Mouse (Mus musculus) macrophage (primary cell): ENCODE results near the gene Fermt1. TPM values are rescaled to one million over a fixed set of nuclear protein-coding genes. Genes with fewer than 3 reads are reported as not detected.

Experiments
- H3K27ac ChIP-seq: fragments of 350-480 bp; formaldehyde crosslinking; 2 replicates; pipeline ENCODE4 v1.9.0; 2021
- H3K36me3 ChIP-seq: fragments of 350-480 bp; formaldehyde crosslinking; 2 replicates; pipeline ENCODE4 v1.9.0; 2021; ENCODE audit errors: inconsistent target
- H3K4me3 ChIP-seq: fragments of 350-480 bp; formaldehyde crosslinking; 2 replicates; pipeline ENCODE4 v1.9.0; 2021; ENCODE audit errors: inconsistent target
- H3K79me2 ChIP-seq: fragments of 350-480 bp; formaldehyde crosslinking; 2 replicates; pipeline ENCODE4 v1.9.0; 2021; ENCODE audit errors: inconsistent target
- WGBS: methylation state at CpG from one replicate; pipeline ENCODE4 v1.1.7; 2026; ENCODE audit warnings: inconsistent platforms; ENCODE audit not compliant: missing documents; 5-methylcytosine and 5-hydroxymethylcytosine counted together
- polyA plus RNA-seq: library from polyadenylated mRNA; stranded (reverse); fragments of 250-400 nt; gene quantifications from 3 replicates; pipeline ENCODE4 v1.2.4, GENCODE M21; 2018; ENCODE audit warnings: inconsistent platforms

Fermt1 gene
- polyA plus RNA-seq, 1 experiment from 2014 or later = not detected

- 92% methylated on average over 5 of the region's 5 CpGs for WGBS
- no peak overlapping the region for H3K27ac ChIP-seq
- H3K79me2 ChIP-seq = no peaks in the 10 kb centered on the region
- no peak overlapping the region for H3K4me3 ChIP-seq
- no peaks in the 10 kb centered on the region for H3K36me3 ChIP-seq
Observed at GRCm38 (mm10) chr2:132893826-132894225, 51.9 kb downstream of the Fermt1 start.

DNA sequence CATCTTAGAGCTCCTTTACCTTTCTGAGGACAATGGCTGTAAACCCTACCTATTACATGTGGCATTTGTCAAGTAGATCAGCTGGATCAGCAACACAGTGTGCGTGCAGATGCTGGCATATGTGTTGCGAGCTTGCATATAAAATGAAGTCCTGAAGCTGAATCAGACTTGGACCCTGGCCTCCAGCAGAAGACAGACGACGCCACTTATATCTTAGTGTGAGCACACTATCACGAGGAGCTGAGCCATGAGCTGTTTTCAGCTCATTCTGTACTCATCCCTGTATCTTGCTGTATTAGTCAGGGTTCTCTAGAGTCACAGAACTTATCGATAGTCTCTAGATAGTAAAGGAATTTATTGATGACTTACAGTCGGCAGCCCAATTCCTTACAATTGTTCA is 60.4 kb downstream of the Fermt1 start:
- Histone ChIP-seq H3K27ac (no peak overlapping the region), H3K4me3 (no peak overlapping the region), H3K36me3 (no peaks in the 10 kb centered on the region), H3K79me2 (no peaks in the 10 kb centered on the region)
- 89% methylated on average over 5 of the region's 7 CpGs for WGBS

DNA sequence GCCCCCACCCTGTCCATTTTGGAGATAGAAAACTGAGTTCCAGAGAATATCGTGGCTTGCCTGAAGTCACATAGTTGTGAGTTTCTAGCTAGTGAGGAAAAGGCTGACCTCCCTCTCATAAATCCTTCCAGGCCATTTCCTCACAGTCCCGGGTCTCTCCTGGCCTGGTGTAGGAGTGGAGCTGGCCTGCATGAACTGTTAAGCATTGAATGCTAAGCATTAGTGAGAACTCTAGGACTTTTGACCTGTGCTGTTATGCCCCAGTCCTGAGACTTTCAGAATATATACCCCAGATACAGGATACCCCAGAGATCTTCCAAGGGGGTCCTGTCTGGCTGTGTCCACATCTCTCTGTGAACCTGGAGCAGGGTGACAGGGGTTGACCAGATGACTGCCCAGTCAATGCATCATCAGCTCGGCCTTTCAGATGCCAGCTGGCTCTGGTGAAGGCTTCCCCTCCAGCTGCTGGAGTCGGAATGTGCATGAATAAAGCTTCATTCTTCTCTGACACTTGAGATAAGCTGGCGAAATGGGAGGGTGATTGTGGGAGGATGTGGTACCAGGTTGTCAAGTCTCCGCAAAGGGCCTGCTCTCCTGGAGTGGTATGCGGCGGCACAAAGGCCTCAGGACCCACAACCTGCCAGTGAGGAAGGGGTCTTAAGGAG is 61.3 kb downstream of the Fermt1 start:
- H3K79me2 ChIP-seq = no peaks in the 10 kb centered on the region
- 89% methylated on average over 8 of the region's 8 CpGs for WGBS
- H3K27ac ChIP-seq = no peak overlapping the region
- no peaks in the 10 kb centered on the region for H3K36me3 ChIP-seq
- H3K4me3 ChIP-seq = no peak overlapping the region

DNA sequence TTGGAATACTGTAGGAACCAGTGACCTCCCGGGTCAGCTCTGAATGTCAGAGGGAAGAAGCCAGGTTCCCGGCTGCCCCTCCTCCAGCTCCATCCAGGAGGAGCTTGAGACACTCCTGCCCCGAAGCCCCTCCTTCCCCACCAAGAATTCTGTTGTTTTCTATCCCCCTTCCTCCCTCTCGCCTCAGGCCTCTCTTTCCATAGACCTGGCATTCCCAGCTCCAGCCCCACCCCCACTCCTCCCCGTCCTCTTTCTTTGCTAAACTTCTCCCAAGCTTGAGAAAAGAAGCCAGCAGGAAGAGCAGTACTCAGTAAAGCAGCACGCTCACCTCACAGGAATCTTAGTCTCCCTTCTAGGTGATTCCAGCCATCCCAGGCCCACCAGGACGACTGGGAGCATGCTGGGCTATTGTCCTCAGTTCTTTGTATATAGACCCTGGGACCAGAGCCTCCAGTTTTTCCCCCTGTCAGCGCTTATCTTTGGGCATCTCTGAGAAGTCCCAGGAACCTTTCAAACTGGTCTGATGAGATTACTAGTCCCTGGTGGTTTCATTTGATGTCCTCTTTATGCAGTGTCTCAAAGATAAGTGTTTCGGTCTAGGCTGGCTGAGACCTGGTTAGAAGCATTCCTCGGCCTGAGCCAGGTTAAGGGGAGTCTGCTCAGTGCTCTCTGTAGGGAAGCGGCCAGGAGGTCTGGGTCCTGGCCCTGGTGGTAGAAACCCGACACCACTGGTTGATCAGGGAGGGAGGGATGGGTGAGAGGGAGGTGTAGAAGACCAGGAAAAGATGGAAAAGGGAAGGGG is 64.7 kb downstream of the Fermt1 start, which contains the start of gene Lrrn4:
Lrrn4 (minus strand) TSS at position 48 of the 802 bp plus-strand sequence.
- no peak within 1 kb of the TSS for H3K4me3 ChIP-seq
- no peak within 1 kb of the TSS for H3K27ac ChIP-seq

DNA sequence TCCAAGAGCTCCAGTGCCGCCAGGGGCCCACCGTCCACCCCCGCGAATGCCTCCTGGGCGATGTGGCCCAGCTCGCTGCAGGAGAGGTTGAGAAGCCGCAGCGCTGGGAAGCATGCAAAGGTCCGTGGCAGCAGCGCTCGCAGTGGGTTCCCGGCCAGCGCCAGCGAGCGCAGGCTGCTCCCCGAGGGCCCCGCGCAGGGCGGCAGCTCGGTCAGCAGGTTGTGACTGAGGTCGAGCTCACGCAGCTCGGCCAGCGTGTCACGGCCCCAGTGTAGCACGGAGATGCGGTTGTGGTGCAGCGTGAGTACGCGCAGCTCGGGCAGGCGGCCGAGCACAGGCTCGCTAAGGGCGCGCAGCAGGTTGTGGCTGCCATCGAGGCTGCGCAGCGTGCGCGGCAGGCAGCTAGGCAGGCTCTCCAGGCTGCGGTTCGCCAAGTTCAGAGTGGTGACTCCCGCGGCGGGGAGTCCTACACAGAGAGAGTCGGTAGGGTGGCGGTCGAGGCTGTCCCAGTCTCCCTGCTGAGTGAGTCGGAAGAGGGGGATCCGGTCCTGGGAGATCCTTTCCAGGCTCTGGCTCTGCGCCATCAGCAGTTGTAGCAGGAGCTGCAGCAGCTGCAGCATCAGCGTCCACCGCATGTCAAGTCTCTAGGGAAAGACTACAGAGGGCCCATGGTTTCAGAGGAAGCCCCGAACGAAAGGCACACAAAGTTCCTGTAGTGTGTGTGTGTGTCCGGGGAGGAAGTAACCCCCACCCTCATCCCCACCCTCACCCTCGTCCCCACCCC is 66.3 kb downstream of the Fermt1 start:
- Histone ChIP-seq H3K36me3 (no peaks in the 10 kb centered on the region), H3K27ac (no peak overlapping the region), H3K79me2 (no peaks in the 10 kb centered on the region), H3K4me3 (no peak overlapping the region)
- 1% methylated on average over 58 of the region's 58 CpGs for WGBS

More for the DNA sequence above, 64.7 kb downstream of the Fermt1 start, which contains the start of gene Lrrn4:
- Histone ChIP-seq H3K79me2 (no peaks in the 10 kb centered on the region), H3K36me3 (no peaks in the 10 kb centered on the region)
- 80% methylated on average over 12 of the region's 12 CpGs for WGBS

DNA sequence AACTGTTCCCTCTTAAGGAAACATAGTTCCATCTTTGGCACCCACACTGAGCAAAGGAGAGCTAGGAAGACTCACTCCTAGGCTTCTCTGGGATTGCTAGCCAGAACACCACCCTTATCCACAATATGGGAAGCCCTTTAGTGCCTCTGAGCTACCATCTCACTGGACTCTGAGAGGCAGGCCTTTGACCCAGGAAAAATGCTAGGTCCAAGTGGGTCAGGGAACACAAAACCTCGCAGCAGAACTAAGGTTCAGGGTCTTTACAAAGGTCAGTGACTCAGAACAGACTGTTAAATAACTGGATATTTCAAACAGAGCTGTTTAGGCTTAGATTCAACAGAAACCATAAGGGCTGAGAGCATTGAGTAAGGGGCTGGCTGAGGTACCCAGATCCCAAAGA is 68.7 kb downstream of the Fermt1 start:
- 90% methylated on average over 1 of the region's 1 CpGs for WGBS
- H3K27ac ChIP-seq = no peak overlapping the region

DNA sequence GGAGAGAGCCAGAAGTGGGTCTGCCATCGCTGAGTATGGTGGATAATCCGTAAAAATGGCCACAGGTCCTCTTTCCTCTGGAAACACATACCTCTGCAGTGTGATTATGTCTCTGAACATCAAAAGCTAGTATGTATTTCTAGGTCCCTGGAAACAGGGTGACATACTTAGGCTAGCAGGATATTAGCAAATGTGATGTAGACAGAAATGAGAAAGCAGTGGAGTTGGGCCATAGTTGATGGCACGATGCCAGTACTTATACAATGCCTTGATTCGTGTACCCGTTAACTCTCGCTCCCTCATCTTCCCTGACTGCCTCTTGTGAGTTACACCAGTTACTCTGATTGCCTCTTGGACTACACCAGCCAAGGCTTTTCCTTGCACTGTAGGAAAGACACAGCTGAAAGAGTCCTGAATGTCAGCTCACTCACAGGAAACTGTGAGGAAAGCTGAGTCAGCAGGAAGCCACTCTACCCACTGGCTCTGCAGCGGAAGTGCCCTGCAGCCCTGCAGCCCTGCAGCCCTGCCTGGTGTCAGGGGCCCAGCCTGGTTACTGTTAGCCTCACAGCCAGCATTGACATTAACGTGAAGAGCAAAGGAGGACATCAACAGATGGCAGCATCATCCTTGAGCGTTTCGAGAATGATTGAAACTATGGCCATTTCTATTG is 71.9 kb downstream of the Fermt1 start:
- H3K36me3 ChIP-seq = no peaks in the 10 kb centered on the region
- WGBS = 39% methylated on average over 10 of the region's 10 CpGs
- H3K79me2 ChIP-seq = no peaks in the 10 kb centered on the region
- peak overlapping the region; percentile 46 for H3K27ac ChIP-seq
- H3K4me3 ChIP-seq = no peak overlapping the region

More for the DNA sequence above, 68.7 kb downstream of the Fermt1 start:
- Histone ChIP-seq H3K36me3 (no peaks in the 10 kb centered on the region), H3K4me3 (no peak overlapping the region), H3K79me2 (no peaks in the 10 kb centered on the region)

DNA sequence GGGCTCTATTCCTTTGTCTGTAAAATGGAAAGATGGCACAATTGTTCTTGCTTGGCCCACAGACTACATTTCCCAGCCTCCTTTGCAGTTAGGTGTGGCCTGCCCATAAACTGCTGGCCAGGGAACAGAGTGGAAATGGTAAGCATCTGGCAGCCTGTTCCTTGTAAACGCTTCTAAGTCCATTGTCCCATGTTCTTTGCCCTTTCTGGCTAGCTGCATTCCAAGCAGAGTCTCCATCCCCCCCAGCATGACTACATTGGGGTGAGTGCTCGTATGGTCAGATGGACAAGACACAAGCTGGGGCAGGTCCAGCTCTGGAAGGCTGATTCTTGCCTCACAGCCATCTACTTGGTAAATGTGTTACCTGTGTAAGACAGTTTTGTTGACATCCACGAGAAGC is 74.0 kb downstream of the Fermt1 start:
- 0 out of 2 replicates have a peak, but pooled peaks cover 5% of the 10 kb centered on the region for H3K36me3 ChIP-seq
- no peak overlapping the region for H3K27ac ChIP-seq
- H3K4me3 ChIP-seq = no peak overlapping the region
- no peaks in the 10 kb centered on the region for H3K79me2 ChIP-seq
- WGBS = 91% methylated on average over 3 of the region's 3 CpGs

DNA sequence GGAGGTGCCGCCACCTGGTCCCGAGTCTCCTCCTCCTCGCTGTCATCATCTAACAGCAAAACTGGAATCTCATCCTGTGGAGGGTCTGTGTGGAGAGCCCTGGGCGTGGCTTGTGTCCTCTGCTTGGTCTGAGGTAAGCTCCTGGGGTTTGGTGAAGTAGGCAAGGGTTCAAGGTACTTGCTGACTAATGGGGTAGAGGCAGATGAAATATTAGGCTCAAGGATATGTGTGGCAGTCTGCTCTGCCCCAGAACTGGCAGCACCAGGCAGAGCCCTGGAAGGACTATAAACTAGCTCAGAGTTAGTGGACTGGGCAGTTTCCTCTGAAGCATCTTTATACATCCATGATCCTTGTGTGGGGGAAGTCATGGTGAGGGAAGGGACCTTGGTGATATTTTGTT is 75.4 kb downstream of the Fermt1 start:
- Histone ChIP-seq H3K27ac (no peak overlapping the region), H3K36me3 (peaks cover 16% of the 10 kb centered on the region), H3K4me3 (no peak overlapping the region), H3K79me2 (no peaks in the 10 kb centered on the region)
- WGBS = 98% methylated on average over 4 of the region's 4 CpGs

DNA sequence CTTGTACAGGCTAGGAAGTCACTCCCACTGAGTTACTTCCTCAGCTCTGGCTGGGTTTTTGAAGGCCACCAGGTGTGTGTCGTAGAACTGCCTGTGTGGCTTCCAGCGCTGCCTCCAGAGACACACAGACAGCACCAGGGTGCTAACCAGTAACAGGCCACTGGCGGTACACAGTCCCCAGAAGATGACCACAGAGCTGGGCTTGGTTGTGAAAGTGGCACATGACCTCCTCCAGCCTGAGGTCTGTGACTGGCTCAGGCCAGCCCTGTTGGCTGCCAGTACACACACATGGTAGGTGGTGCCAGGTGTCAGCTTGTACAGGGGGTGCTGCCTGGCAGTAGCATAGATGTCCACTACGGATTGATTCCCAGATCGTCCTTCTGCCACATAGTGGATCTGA is 76.0 kb downstream of the Fermt1 start:
- 84% methylated on average over 5 of the region's 5 CpGs for WGBS

GRCm38 (mm10) chr2:132867521-132867920 is 78.2 kb downstream of the Fermt1 start:
- Histone ChIP-seq H3K79me2 (no peaks in the 10 kb centered on the region), H3K36me3 (peaks cover 26% of the 10 kb centered on the region), H3K4me3 (no peak overlapping the region), H3K27ac (no peak overlapping the region)
- 31% methylated on average over 5 of the region's 5 CpGs for WGBS

More for the DNA sequence above, 76.0 kb downstream of the Fermt1 start:
- H3K79me2 ChIP-seq = no peaks in the 10 kb centered on the region
- H3K36me3 ChIP-seq = peaks cover 19% of the 10 kb centered on the region
- H3K27ac ChIP-seq = no peak overlapping the region
- no peak overlapping the region for H3K4me3 ChIP-seq

DNA sequence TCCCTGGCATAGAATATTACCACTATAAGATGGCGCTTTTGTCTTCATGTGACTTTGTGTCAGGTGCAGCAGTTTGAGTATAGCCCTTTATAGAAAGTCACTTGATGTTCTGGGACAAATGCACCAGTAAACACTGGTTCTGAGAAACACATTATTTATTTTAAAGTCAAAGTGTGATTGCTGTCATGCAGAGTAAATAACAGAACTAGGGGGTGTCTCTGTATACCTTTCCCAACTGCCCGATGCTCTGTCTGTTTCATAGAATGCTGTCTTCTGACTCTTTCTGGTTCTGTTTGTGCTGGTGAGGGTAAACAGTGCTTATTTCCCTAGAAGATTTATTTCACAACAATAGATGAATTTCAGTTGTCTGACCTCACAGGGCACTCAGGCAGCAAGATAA is 82.4 kb downstream of the Fermt1 start:
- Histone ChIP-seq H3K27ac (no peak overlapping the region), H3K79me2 (peaks cover 17% of the 10 kb centered on the region), H3K36me3 (peaks cover 26% of the 10 kb centered on the region), H3K4me3 (no peak overlapping the region)
- WGBS = 100% methylated on average over 2 of the region's 2 CpGs

DNA sequence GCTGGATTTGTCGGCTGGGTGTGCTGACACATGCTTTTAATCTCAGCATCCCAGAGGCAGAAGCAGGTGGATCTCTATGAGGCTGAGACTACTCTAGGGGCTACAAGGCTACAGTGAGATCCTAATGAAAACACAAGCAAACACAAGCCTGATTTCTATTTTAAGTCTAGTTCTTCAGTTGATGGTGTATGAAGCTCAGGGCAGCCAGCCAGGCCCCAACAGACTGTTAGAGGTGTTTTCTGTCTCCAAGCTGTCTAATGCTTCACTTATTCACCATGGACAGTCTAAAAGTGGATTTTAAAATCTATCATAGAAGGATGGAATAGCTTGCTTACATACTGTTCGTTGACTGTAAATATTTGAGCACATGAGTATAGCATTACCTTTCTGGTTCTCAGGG is 84.2 kb downstream of the Fermt1 start:
- H3K79me2 ChIP-seq = peaks cover 36% of the 10 kb centered on the region
- no peak overlapping the region for H3K4me3 ChIP-seq
- no peak overlapping the region for H3K27ac ChIP-seq
- WGBS = 95% methylated on average over 2 of the region's 2 CpGs
- H3K36me3 ChIP-seq = peaks cover 19% of the 10 kb centered on the region

DNA sequence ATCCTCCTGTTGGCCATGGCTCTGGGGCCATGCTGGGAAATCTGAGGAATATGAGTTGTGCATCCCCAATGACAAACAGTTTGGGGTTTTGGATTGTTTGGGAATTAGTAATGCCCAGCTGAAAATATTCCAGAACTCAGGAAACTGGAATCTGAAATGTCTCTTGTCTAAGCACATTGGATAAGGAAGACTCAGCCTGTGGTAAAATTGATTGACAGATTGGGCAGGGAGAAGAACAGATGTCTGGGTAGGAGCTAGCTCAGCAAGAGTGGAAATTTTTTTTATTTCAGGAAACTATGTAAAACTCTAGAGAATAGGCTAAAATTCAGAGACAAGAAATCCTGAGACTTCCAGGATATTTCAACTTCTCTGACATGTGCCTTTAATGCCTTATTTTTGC is 85.3 kb downstream of the Fermt1 start:
- peaks cover 10% of the 10 kb centered on the region; the same call in 1 of the 2 replicates for H3K36me3 ChIP-seq
- H3K79me2 ChIP-seq = peaks cover 41% of the 10 kb centered on the region
- H3K27ac ChIP-seq = no peak overlapping the region
- H3K4me3 ChIP-seq = no peak overlapping the region
